Mouse (Mus musculus) left cerebral cortex, adult 11 months (tissue): Measurements from ENCODE around the gene Cd68.
"Not testable (repeated sequence)": the region's sequence is repeated elsewhere in the genome, so short reads cannot be mapped to it uniquely, and the experiment has no call there.

ENCODE experiments used
- DNase-seq: peaks from one replicate; pipeline ENCODE4 v3.0.0; 2022; ENCODE audit warnings: low spot score

Gene Cd68

DNA sequence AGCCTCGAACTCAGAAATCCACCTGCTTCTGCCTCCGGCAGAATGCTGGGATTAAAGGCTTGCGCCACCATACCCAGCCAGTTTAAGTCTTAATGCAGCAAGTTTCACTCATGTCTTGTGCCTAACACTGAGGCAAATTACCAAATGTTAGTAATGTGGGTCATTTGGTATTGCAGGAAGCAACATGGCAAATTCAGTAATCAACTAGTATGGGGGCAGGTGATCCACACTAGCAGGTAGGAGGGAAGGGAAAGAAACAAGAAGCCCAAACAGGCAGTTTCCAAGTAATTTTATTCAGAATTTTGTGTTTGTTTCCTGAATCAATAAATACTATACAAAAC is 682 bp upstream of the Cd68 start:
- no peak for DNase-seq

DNA sequence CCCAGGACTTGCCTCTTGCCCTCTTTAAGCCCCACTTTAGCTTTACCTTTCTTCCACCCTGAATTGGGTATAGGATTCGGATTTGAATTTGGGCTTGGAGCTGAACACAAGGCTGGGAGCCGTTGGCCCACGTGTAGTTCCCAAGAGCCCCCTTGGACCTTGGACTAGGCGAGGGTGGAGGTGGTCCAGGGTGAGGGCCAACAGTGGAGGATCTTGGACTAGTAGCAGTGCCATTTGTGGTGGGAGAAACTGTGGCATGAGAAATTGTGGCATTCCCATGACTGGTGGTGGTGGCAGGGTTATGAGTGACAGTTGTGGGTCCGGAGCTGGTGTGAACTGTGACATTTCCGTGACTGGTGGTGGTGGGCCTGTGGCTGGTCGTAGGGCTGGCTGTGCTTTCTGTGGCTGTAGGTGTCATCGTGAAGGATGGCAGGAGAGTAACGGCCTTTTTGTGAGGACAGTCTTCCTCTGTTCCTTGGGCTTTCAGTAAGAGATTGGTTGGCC is 444 bp downstream of the Cd68 start:
- DNase-seq = no peak

DNA sequence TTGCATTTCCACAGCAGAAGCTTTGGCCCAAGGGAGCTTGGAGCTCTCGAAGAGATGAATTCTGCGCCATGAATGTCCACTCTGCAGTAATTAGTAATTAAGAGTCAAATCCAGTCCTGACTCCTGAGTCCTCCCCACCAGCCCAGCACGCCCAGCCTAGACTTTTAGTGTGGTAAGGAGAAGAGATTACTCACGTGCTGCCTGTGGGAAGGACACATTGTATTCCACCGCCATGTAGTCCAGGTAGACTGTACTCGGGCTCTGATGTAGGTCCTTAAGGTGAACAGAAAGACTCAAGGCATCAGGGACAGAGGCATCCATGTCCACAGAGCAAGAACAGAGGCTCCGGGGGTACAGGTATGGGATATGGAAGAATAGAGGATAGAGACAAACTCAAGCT is 1.1 kb downstream of the Cd68 start:
- no peak for DNase-seq

DNA sequence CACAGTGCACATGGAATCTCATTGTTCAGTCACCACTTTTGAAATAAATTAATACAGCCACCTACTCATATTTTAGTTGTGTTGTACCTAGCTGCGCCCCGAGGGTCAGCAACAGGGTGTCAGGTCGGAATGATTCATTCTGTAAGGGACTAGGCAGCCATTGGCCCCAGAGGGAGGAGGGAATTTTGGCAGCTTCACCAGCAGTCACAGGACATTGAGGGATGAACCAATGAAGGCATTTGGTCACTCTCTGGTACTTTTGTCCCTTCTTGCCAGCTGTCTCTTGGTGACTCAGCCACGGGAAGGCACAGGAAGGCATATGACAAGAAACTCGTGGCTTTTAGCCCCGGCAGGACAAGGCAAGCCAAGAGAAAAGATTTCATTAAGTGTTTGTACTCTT is 2.2 kb downstream of the Cd68 start:
- no peak for DNase-seq

DNA sequence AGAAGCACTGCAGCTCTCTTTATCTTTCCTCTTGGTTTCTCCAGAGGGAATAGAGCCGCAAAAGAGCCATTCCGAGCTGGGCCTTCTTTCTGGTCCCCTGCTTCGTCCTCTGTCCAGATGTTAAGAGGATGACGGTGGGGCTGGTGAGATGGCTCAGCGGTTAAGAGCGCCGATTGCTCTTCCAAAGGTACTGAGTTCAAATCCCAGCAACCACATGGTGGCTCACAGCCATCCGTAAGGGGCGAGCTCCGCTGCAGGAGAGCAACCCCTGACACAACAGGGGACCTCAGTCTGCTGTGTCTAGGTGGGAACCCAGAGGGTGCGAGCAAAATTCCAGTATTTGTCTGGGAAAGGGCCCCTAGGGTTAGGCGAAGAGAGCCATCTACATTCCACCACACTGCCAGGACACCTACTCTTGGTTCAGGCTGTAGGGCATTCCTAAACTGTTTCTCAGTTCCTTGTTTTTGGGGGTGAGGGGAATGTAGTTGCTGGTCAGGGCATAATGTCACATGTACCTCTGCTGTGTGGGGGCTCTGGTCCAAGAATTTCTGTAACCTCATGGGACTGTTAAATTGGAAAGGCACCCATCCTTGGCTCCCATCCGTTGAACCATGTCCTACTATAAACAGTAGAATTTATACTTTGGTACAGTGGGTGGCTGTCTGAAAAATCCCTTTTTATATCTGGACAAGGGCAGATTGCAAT is 2.8 kb downstream of the Cd68 start:
- DNase-seq = no peak

DNA sequence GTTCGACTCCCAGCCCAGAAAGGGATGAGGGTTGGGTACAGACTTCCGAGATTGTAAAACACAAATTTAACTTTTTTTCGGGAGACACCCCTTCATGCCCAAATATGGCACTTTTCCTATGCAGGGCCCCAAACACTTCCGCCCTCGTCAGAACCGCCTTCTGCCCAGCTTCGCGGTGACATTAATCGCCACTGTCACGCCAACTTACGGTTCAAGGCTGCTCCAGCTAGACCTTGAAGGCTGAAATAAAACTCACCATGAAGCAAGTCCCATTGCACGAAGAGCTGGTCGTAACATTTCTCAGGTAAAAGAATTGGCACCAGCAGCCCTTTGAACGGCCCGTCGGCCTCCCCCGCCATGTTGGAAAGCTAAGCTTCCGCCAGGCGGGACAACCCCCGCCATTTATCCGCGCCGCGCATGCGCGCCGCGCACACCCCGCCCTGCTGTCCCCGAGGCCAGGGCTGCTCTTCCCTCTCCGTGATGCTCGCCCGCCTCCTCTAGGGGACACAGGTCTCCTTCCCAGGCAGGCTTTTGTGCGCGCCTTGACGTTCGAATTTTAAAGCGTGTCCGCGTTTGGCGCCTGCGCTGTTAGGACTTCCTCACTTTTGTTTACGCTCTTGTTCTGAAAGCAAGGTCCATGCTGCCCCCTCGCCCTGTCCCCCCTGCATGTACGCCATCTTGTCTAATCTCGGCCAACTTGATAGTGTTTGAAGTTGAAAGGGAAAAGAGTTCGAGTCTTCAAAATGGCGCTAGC is 3.6 kb downstream of the Cd68 start, which contains the start of gene Mpdu1:
Gene Mpdu1 (minus strand): TSS at position 430 of the 754 bp plus-strand sequence.
- DNase-seq = peak; percentile 91

DNA sequence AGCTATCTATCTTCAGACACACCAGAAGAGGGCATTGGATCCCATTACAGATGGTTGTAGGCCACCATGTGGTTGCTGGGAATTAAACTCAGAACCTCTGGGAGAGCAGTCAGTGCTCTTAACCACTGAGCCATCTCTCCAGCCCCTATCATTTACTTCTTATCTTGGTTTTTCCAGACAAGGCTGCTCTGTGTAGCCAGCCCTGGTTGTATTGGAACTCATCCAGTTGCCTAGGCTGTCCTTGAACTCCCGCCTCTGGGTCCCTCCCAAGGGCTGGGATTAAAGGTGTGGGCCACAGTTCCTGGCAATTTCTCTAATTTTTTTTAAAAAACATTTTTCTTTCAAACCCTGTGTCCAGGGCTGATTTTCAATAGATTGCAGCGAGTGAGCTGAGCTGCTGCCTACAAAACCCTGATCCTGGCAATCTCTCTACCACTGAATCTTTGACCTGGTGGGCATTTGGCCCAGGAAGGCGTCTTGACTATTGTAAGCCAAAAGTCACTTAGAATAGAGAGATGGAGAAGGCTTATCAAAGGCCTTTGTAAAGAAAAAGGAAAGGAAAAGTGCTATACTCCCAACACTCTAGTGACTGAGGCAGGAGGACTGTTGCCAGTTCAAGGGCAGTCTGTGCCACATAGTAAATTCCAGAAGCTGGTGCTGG is 4.6 kb downstream of the Cd68 start:
- DNase-seq = no peak

DNA sequence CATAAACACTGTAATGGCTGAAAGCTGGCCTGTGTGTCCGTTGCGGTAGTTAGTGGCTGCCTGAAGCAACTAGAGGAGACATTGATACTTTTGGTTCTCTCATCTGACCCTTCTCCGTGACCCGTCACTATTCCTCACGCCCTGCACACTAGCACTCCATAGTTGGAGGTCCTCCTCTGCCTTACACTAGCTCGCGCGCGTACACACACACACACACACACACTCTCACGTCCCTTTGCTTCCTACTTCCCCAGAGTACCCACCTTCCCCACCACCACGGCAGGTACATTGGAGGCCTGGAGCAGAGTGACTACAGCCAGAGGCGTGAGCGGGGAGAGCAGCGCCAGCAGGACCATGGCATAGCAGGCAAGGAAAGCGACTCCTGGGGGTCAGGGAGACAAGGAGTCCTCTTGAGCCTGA is 8.5 kb downstream of the Cd68 start:
- no peak for DNase-seq

DNA sequence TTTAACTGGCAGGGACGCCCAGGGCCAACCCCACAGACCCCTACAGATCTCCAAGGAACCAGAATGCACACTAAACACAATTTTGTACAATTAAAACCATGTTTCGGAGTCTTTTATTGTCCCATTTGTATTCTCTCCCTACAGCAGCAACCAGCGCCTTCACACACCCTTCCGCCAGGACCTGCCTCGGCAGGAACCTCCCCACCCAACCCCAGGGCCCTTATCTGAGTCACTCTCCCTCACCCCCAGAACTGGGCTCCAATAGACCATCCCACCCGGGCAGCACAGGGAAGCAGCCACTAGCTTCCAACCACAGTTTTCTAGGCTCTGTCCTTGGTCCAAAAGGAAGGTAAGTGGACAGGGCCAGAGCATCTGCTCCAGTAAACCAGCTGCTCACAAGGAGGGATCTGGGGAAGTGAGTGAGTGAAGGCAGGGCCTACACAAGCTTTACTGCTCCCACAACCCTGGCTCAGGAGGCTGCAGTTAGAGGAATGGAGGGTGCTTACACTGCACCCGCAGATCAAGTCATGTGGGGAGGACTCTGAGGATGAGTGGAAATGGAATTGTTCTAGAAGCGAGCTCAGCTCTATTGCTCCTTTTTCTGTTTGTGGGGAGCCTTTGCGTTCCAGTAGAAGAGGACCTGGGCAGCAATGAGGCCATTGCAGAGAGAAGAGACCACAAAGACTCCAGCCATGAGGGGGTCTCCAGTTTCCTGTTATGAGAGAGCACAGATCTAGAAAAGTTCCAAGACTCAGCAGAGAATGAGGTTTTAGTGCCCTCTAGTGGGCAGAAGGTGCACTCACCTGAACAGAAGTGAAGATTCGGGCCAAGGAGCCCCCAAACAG is 9.1 kb downstream of the Cd68 start:
- no peak for DNase-seq

DNA sequence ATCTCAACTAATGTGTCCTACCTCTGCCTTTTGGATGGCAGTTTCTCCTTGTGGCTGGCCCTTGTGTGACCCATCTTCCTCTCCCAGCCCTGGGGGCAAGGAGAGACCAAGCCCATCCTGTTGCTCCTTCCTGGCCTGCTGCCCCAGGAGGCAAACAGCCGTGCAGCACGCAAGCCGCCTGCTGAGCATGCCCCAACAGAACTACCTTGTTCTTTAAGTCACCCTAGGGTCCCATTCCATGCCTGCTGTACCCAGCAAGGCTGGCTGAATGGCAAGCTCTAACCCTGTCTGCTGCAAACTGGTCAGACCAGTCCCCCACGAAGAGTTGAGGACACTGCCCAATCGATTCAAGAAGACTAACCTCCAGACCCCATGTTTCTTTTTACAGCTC is 9.9 kb downstream of the Cd68 start:
- no peak for DNase-seq

DNA sequence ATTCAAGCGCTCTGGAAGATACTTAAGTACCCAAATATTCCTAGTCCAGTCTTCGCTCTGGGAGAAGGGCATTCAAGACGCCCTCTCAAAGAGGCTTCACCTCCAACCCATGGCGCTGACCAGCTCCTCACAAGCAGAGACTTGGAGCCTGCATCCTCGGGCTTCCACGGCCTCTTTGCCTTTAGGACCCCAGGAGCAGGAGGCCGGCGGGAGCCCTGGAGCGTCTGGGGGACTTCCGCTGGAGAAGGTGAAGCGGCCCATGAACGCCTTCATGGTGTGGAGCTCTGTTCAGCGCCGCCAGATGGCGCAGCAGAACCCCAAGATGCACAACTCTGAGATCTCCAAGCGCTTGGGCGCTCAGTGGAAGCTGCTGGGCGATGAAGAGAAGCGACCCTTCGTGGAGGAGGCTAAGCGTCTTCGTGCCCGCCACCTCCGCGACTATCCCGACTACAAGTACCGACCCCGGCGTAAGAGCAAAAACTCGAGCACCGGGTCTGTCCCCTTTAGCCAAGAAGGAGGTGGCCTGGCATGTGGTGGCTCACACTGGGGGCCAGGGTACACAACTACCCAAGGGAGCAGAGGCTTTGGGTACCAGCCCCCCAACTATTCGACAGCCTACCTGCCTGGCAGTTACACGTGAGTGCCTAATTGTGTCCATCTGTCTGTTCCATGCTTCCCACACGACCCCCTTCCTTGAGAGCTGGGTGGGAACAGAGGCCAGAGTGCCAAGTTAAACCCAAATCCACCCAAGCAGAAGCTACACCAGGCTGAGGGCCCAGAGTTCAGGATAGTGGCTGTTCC is 10.5 kb downstream of the Cd68 start, which contains the start of gene Sox15:
Gene Sox15 (plus strand): TSS at position 51 of the 801 bp plus-strand sequence.
- no peak for DNase-seq

DNA sequence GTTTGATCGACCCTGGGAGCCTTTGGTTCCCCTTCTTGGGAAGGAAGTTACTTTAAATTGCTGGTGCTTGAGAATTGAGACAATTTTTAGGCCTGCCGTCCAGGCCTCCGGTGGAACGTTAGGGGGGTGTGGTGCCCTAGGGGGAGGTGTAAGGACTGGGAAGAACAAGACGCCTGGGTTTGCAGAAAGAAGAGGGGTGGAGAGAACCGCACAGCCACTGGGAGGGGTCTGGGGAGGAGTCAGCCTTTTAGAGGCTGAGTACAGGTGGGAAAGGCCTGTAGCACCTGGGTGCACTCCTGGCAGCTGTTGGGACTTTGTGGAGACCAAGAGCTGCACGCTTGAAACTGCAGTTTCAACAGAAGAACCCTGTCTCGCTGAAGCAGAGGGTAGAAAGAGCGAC is 11.2 kb downstream of the Cd68 start:
- DNase-seq = no peak

DNA sequence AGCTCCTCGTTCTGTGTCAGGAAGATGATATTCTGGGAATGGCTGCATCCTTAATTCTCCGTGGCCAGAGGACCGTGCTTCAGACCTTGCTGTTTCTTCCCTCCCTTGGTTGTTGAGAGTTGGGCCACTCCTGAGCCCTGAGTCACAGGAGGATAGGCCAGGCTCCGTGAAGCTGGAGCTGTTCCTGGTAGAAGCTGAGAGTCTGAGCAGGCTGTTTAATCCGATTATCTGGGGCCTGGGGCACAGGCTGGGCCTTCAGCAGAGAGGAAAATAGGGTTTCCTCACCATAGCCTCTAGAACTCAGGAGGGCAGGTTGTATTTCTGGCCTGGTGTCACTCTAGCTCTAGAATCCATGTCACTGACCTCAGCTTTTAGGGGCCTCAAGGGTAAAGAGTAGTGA is 12.6 kb downstream of the Cd68 start:
- DNase-seq = no peak

DNA sequence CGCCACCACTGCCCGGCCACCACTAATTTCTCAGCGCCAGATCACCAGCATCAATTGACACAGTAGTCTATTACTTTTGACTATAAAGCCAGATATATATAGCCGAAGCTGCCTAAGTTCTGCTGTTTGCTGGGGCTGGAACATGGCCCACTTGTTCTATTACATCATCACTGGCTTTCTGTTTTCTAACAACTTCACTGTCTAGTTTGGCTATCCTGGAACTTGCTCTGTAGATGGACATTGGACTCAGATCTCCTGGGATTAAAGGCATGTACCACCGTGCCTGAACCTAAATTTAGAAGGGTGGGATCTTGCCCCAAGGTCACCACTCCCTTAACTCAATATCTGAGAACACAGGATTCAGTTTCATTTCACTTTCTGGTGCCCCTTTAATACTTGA is 20.1 kb downstream of the Cd68 start:
- no peak for DNase-seq

DNA sequence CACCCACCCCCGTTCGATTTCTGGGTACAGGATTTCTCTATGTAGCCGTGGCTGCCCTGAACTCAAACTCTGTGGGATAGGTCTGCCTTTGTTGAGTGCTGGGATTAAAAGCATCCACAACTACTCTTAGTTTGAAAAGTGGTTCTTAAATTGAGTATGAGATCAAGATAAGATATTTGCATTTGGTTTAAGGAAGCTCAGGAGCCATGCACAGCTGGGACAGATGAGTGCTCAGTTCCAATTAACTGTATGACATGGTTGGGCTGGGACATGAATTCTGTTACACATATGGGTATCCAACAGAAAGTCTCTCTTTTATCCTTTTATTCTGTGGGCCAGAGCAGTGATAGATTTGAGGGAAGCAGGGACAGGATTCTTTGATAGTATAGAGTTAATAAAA is 30.5 kb downstream of the Cd68 start:
- no peak for DNase-seq

DNA sequence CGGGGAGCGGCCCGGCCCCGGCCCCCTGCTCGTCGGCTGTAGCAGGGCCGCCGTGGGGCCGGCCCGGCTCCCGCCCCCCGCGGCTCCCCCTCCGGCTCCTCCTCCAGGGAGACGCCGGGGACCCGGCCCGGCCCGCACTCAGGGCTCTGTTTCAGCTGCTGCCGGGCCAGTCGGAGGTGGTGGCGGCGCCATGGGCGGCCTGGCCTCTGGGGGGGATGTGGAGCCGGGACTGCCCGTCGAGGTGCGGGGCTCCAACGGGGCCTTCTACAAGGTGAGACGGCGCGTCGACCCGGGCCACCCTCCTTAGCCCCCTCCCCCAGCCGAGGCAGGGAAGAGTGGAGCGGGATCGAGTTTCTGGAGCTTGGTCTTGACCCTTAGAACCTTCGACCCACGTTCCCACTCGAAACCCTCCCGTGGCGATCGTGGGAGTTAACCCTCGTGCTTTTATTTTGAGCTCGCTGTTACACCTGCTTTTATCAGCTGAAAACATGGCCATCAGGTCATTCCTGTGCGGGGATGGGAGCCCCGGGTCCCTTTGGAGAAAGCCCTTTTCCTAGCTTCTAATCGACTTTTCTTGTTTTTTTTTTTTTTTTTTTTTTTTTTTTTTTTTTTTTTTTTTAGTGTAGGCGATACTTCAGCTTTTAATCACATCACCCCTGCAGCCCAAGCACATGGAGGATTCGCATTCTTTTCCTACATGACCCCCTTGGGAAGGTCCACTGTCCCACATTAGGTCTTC is 32.7 kb downstream of the Cd68 start:
- no peak for DNase-seq

DNA sequence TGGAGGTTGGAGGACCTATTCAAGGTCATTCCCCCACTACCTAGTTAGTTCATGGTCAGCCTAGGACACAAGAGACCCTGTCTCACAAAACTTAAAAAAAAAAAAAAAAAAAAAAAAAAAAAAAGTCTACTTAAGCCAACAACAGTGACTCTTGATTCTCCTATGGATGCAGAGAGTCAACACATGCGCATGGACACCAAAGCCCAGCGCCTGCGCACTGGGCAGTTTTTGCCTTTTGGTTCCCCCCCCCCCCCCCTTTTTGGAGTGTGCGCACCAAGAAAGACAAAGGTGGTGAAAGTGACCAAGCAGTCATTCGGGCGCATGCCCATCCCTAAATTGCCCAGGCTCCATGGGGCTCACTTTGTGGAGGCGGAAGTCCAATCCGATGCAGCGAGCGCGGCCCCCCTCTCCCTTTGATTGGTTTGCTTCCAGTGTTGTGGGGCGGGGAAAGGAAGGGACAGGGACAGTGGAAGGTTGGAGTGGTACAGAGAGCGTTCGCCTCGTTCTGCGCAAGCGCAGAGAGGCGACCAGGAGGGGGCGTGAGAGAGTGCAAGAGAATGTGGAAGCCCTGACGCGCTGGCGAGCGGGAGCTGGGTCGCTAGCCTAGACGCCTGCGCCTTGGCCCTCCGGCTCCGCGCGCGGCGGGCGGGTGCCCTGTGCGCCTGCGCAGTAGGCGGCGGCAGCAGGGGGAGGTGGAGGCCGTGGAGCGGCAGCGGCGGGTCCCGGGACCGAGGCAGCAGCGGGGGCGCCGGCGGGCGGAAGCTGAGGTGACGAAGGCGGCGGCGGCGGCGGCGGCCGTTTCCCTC is 33.5 kb downstream of the Cd68 start, which contains the start of gene Fxr2:
Gene Fxr2 (plus strand): TSS at position 707 of the 806 bp plus-strand sequence.
- peak; percentile 100 for DNase-seq

DNA sequence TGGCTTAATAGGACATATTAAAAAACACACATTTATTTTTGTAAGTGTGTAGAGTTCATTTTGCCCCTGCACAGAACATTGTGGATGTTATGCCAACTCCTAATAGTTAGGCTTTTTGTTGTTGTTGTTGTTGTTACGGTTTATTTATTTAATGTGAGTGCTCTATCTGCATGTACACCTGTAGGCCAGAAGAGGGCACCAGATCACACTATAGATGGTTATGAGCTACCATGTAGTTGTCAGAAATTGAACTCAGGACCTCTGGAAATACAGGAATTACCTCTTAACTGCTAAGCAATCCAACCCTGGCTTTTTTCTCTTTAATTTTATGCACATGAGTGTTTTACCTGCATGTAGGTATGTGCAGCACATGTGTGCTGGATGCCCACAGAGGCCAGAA is 36.2 kb downstream of the Cd68 start:
- no peak for DNase-seq

DNA sequence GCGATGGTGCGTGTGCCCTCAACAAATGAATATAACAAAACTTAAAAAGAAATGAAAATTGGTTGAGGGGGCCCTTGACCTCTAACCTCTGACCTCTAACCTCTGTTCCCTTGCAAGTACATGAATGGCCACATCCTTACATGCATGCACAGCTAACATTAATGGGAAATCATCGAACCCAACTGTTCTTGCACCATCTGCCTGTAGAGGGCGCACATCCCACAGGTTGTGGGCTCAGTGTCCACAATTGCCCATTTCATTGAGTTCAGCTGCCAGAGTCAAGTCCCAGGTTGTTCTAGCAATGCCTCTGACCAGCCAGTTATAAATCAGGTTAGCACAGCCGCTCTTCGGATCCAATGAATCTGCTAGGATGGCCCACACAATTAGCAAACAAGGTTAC is 37.7 kb downstream of the Cd68 start:
- DNase-seq = peak; percentile 69

DNA sequence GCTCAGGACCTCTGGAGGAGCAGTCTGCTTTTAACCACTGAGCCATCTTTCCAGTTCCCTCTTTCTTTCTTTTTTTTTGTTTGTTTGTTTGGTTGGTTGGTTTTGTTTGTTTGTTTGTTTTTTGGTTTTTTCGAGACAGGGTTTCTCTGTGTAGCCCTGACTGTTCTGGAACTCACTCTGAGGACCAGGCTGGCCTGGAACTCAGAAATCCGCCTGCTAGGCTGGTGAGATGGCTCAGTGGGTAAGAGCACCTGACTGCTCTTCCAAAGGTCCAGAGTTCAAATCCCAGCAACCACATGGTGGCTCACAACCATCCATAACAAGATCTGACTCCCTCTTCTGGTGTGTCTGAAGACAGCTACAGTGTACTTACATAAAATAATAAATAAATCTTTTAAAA is 41.6 kb downstream of the Cd68 start:
- not testable (repeated sequence) for DNase-seq
